Mouse (Mus musculus): ENCODE results near the gene Ero1lb.
A peak's percentile ranks its signal among the peaks of the same experiment; 100 is the strongest.
"Not testable (repeated sequence)": the region's sequence is repeated elsewhere in the genome, so short reads cannot be mapped to it uniquely, and the experiment has no call there.

Gene Ero1lb

GRCm38 (mm10) chr13:12574979-12575536, 9.4 kb downstream of the Ero1lb start:
- peak; percentile 86 for DNase-seq (ENCODE audit: low read depth)

- no peak for DNase-seq (ENCODE audit: low read depth)
Measured at GRCm38 (mm10) chr13:12578145-12578544, 12.5 kb downstream of the Ero1lb start.

GRCm38 (mm10) chr13:12589003-12589402, 23.3 kb downstream of the Ero1lb start:
- DNase-seq (ENCODE audit: low read depth) = peak; percentile 86

- not testable (repeated sequence) for DNase-seq (ENCODE audit: low read depth)
Measured at GRCm38 (mm10) chr13:12597075-12597474, 31.4 kb downstream of the Ero1lb start.

- not testable (repeated sequence) for DNase-seq (ENCODE audit: low read depth)
Measured at GRCm38 (mm10) chr13:12610206-12610605, 44.5 kb downstream of the Ero1lb start.

- DNase-seq (ENCODE audit: low read depth) = not testable (repeated sequence)
Measured at GRCm38 (mm10) chr13:12614026-12614425, 48.4 kb downstream of the Ero1lb start.

- DNase-seq (ENCODE audit: low read depth) = not testable (repeated sequence)
Measured at GRCm38 (mm10) chr13:12614591-12614990, 48.9 kb downstream of the Ero1lb start.

GRCm38 (mm10) chr13:12615014-12615413, 49.3 kb downstream of the Ero1lb start:
- DNase-seq (ENCODE audit: low read depth) = not testable (repeated sequence)

GRCm38 (mm10) chr13:12616489-12616888, 50.8 kb downstream of the Ero1lb start:
- DNase-seq (ENCODE audit: low read depth) = not testable (repeated sequence)

GRCm38 (mm10) chr13:12619808-12620207, 54.1 kb downstream of the Ero1lb start:
- DNase-seq (ENCODE audit: low read depth) = not testable (repeated sequence)

- not testable (repeated sequence) for DNase-seq (ENCODE audit: low read depth)
Measured at GRCm38 (mm10) chr13:12626061-12626460, 60.4 kb downstream of the Ero1lb start.

- DNase-seq (ENCODE audit: low read depth) = not testable (repeated sequence)
Measured at GRCm38 (mm10) chr13:12627746-12628145, 62.1 kb downstream of the Ero1lb start.

- DNase-seq (ENCODE audit: low read depth) = not testable (repeated sequence)
Measured at GRCm38 (mm10) chr13:12628181-12628580, 62.5 kb downstream of the Ero1lb start.

GRCm38 (mm10) chr13:12630252-12630651, 64.6 kb downstream of the Ero1lb start:
- not testable (repeated sequence) for DNase-seq (ENCODE audit: low read depth)

- DNase-seq (ENCODE audit: low read depth) = not testable (repeated sequence)
Measured at GRCm38 (mm10) chr13:12634941-12635588, 69.4 kb downstream of the Ero1lb start.

- DNase-seq (ENCODE audit: low read depth) = not testable (repeated sequence)
Measured at GRCm38 (mm10) chr13:12642795-12643194, 77.1 kb downstream of the Ero1lb start.

GRCm38 (mm10) chr13:12646676-12647075, 81.0 kb downstream of the Ero1lb start:
- DNase-seq (ENCODE audit: low read depth) = not testable (repeated sequence)

- peak; percentile 41 for DNase-seq (ENCODE audit: low read depth)
Measured at GRCm38 (mm10) chr13:12650020-12650876, 84.6 kb downstream of the Ero1lb start.

- DNase-seq (ENCODE audit: low read depth) = peak; percentile 52
Measured at GRCm38 (mm10) chr13:12650877-12651176, 85.2 kb downstream of the Ero1lb start.
